Mouse (Mus musculus): Measurements from ENCODE around the gene Lonrf2.

The Lonrf2 gene

GRCm38 (mm10) chr1:38835568-38836476 is 689 bp downstream of the Lonrf2 start:
- no peak for DNase-seq (ENCODE audit: low read depth, low spot score)

- no peak for DNase-seq (ENCODE audit: low read depth, low spot score)
Observed at GRCm38 (mm10) chr1:38834899-38835298, 1.6 kb downstream of the Lonrf2 start.

GRCm38 (mm10) chr1:38824926-38825325 is 11.6 kb downstream of the Lonrf2 start:
- no peak for DNase-seq (ENCODE audit: low read depth, low spot score)

- no peak for DNase-seq (ENCODE audit: low read depth, low spot score)
Observed at GRCm38 (mm10) chr1:38823851-38824250, 12.7 kb downstream of the Lonrf2 start.

DNA sequence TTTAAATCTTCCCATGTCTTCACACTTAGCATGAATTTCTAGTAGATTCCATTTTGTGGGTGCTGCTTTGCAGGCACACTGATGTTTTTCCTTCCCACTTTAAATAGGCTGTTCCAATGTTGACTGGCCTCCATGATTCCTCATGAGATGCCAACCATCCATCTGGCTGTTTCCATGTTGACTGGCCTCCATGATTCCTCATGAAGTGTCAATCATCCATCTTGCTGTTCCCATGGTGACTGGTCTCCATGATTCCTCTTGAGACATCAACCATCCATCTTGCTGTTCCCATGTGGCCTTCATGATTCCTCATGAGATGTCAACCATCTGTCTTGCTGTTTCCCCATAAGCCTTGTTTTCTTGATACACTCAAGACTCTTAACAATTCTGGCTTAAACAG is 16.8 kb downstream of the Lonrf2 start:
- DNase-seq (ENCODE audit: low read depth, low spot score), result no peak

- no peak for DNase-seq (ENCODE audit: low read depth, low spot score)
Observed at GRCm38 (mm10) chr1:38817671-38818070, 18.8 kb downstream of the Lonrf2 start.

DNA sequence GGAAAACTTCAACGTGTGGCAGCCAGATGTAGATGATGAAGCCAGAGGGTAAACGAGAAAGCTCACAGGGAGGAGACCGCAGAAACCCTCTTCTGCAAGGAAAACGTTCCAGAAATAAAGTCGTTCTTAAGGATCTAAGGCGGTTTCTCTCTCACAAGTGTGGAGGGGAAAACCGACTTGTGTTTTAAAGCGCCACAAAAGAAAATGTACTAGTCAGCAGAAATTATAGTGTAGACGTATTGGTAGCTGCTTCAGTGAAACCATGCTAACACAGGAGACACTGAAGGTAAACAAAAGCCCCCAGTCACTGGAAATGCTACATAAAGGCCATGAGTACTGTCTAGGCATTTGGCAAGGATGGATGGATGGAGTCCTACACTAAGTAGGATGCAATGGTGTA is 19.2 kb downstream of the Lonrf2 start:
- DNase-seq (ENCODE audit: low read depth, low spot score), result no peak

DNA sequence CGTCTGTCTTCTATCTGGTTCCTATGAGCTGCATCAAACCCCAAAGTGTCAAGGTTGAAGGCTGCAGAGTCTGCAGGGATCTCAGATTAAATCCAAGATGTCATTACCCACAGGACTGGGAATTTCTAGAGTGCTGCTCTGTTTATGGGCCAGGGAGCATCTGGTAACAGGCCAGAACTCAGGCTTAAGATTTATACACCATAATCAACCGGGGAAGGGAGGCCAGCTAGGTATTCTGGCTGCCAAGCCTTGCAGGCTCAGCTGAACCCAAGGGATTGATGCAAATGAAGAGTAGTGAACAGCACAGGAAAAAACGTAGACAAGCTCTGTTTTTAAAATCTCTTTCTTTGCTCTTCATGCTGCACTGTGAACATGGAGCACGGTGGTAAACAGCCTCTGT is 20.2 kb downstream of the Lonrf2 start:
- no peak for DNase-seq (ENCODE audit: low read depth, low spot score)

GRCm38 (mm10) chr1:38807121-38807520 is 29.4 kb downstream of the Lonrf2 start:
- no peak for DNase-seq (ENCODE audit: low read depth, low spot score)

DNA sequence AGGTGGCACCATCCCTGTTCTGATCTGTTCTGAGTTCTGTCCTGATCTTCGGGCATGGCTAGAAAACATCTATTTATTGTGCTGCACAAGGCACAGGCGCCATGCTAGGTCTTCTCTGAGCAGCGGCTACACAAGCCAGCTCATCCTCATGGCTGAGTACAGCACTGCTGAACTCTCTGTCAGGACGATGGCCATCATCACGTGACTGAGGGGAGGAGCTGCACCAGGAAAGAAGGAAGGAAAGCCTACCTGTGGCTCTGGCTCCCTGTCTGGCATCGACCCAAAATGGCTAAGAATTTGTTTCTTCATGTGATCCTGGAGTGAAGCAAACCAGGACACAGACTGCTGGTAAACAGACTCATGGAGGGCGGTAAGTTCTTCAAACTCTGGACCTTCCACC is 36.1 kb downstream of the Lonrf2 start:
- DNase-seq (ENCODE audit: low read depth, low spot score), result no peak

GRCm38 (mm10) chr1:38799304-38799703 is 37.2 kb downstream of the Lonrf2 start:
- DNase-seq (ENCODE audit: low read depth, low spot score), result no peak

DNA sequence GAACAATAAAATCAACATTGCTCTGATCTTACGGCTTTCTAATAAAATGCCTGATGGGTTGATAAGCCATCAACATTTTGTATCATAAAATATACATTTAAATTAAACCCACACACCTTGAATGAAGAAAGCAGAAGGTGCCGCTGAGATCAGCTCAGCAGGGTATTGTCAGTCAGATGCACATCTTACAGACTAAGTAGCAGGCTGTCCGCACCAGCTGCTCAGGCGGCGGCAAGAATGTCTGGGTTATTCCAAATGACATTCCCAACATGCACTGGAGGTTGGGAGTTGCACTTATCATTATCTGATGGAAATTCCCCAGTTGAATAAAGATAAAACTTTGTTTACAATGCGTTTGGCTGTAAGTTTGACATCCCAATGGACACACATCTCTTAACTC is 39.6 kb downstream of the Lonrf2 start:
- DNase-seq (ENCODE audit: low read depth, low spot score), result no peak

GRCm38 (mm10) chr1:38795496-38795895 is 41.0 kb downstream of the Lonrf2 start:
- DNase-seq (ENCODE audit: low read depth, low spot score), result no peak

GRCm38 (mm10) chr1:38791016-38791810 is 45.3 kb downstream of the Lonrf2 start:
- no peak for DNase-seq (ENCODE audit: low read depth, low spot score)

DNA sequence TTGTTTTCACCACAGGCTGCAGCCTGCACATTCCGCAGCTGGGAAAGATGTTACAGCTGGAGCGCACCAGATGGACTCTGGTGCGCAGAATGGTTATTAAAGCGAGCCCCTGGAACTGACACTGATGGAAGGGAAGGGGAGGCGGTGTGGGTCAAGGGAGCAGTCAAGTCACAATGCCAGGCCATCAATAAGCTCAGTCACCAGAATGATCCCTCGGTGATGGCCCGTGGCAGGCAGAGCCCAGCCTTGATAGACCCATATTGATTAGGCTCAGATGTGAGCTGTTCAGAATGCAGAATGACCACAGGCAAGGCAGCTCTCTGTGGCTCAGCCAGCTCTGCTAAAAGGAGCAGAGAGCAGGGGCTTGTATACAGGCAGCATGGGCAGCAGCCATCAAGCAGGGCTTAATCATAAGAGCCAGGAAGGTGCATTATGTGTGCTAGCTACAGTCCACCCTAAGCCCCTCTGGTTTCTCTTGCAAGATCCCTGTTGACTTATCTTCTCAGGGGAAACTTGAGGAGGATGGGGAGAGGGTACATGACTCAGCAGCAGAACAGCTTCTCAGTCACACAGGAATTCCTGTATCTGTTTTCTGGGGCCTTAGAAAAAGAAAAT is 46.4 kb downstream of the Lonrf2 start:
- no peak for DNase-seq (ENCODE audit: low read depth, low spot score)

- DNase-seq (ENCODE audit: low read depth, low spot score), result no peak
Observed at GRCm38 (mm10) chr1:38788904-38789303, 47.6 kb downstream of the Lonrf2 start.

- no peak for DNase-seq (ENCODE audit: low read depth, low spot score)
Observed at GRCm38 (mm10) chr1:38787443-38787842, 49.1 kb downstream of the Lonrf2 start.

GRCm38 (mm10) chr1:38786358-38786757 is 50.2 kb downstream of the Lonrf2 start:
- DNase-seq (ENCODE audit: low read depth, low spot score), result no peak

DNA sequence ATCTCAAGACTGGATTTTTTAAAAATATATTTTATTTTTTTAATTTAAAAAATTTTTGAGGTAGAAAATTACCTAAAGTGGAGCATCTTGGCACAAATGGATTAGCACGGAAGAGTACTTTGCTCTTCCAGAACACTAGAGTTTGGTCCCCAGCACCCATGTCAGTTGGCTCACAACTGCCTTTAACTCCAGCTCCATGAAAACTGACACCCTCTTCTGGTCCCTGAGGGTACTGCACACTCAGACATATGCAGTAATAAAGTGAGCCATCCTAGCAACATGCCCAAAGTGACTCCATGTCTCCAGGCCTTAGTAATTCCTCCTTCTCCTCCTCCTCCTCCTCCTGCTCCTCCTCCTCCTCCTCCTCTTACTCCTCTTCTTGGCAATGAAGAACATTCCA is 58.2 kb downstream of the Lonrf2 start:
- no peak for DNase-seq (ENCODE audit: low read depth, low spot score)

GRCm38 (mm10) chr1:38777500-38777899 is 59.0 kb downstream of the Lonrf2 start:
- no peak for DNase-seq (ENCODE audit: low read depth, low spot score)

DNA sequence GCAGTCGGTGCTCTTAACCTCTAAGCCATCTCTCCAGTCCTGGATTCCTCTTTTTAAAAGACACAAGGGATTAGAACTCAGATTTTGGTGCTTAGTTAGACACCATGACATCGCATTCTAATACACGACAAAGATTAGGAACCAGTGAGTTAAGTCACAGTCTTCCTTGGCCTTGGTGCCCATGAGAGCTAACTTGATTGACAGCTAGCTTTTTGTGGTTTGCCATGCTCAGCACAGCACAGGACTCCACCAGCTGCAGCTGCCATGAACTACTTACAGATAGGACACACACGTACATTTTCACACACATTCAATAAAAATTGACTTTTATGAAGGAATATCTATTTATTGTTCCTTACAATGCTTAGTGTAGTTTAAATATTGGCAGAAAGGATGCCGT is 60.8 kb downstream of the Lonrf2 start:
- no peak for DNase-seq (ENCODE audit: low read depth, low spot score)

- DNase-seq (ENCODE audit: low read depth, low spot score), result no peak
Observed at GRCm38 (mm10) chr1:38770676-38771075, 65.8 kb downstream of the Lonrf2 start.

Measured in WW6 (cell line).